Mouse (Mus musculus): ENCODE results near the gene Slc27a2.

- TF ChIP-seq CTCF (conservative IDR thresholded peaks at IDR 0.05; ENCODE audit: low read length) (no peak), NANOG (IDR thresholded peaks at IDR 0.05; ENCODE audit: borderline replicate concordance, low read length) (no peak), POU5F1 (IDR thresholded peaks at IDR 0.05; ENCODE audit: borderline replicate concordance, low read length) (no peak)
Measured at GRCm38 (mm10) chr2:126597279-126598241, 45.4 kb downstream of the Slc27a2 start.
